Mouse (Mus musculus): Measurements from ENCODE around the gene Sncb.

Sncb gene

GRCm38 (mm10) chr13:54748190-54748589 lies 18.2 kb downstream of the Sncb start:
- DNase-seq, result no peak

- DNase-seq, result peak; percentile 82 to 87
Measured at GRCm38 (mm10) chr13:54746896-54747295, 19.5 kb downstream of the Sncb start.

GRCm38 (mm10) chr13:54746110-54746509 lies 20.3 kb downstream of the Sncb start:
- DNase-seq, result peak; percentile 49 to 50

GRCm38 (mm10) chr13:54738213-54738601 lies 28.2 kb downstream of the Sncb start:
- DNase-seq, result peak; percentile 79 to 82

GRCm38 (mm10) chr13:54737488-54738212 lies 28.7 kb downstream of the Sncb start:
- peak; percentile 50 to 58 for DNase-seq

GRCm38 (mm10) chr13:54736931-54737330 lies 29.5 kb downstream of the Sncb start:
- no peak for DNase-seq

GRCm38 (mm10) chr13:54726131-54726530 lies 40.3 kb downstream of the Sncb start:
- DNase-seq, result peak; percentile 58

- no peak for DNase-seq
Measured at GRCm38 (mm10) chr13:54723143-54723542, 43.3 kb downstream of the Sncb start.

- peak; percentile 85 to 88 for DNase-seq
Measured at GRCm38 (mm10) chr13:54716916-54717315, 49.5 kb downstream of the Sncb start.

- peak; percentile 66 to 68 for DNase-seq
Measured at GRCm38 (mm10) chr13:54714996-54715395, 51.4 kb downstream of the Sncb start.

- DNase-seq, result peak; percentile 51 to 60
Measured at GRCm38 (mm10) chr13:54714393-54714792, 52.0 kb downstream of the Sncb start.

GRCm38 (mm10) chr13:54710866-54711265 lies 55.5 kb downstream of the Sncb start:
- DNase-seq, result no peak
